Mouse (Mus musculus): ENCODE data around the gene Pfn1. TPM values are rescaled to one million over a fixed set of nuclear protein-coding genes. Genes with fewer than 3 reads are reported as not detected.

The Pfn1 gene
- polyA plus RNA-seq, 1 experiment = 265 TPM

DNA sequence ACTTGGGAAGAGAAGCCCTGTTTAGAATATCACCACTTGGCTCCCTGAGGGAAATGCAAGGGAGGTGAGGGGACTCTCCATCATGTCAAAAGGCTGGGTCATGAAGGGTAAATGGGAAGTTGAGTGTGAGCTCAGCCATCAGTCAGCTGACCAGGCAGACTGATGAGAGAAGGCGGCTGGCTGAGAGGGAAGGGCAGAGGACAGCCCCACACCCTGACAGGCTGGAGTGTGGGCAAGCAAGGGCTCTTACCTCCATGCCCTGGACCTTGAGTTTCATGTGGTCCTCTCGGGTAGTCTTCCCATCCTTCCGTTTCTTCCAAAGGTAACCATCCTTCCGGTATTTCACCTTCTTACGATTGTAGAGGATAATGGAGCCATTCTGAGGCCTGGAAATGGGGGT, 29.2 kb upstream of the Pfn1 start:
- Histone ChIP-seq H3K4me3 (ENCODE audit: insufficient read depth, low read depth, low read length) (no peak overlapping the region), H3K4me1 (ENCODE audit: control insufficient read depth, insufficient read depth, insufficient read length, low read length) (peaks cover 2% of the 10 kb centered on the region; the same call in 1 of the 2 replicates), H3K27ac (replicated peaks; ENCODE audit: low read depth, low read length) (no peak overlapping the region)

DNA sequence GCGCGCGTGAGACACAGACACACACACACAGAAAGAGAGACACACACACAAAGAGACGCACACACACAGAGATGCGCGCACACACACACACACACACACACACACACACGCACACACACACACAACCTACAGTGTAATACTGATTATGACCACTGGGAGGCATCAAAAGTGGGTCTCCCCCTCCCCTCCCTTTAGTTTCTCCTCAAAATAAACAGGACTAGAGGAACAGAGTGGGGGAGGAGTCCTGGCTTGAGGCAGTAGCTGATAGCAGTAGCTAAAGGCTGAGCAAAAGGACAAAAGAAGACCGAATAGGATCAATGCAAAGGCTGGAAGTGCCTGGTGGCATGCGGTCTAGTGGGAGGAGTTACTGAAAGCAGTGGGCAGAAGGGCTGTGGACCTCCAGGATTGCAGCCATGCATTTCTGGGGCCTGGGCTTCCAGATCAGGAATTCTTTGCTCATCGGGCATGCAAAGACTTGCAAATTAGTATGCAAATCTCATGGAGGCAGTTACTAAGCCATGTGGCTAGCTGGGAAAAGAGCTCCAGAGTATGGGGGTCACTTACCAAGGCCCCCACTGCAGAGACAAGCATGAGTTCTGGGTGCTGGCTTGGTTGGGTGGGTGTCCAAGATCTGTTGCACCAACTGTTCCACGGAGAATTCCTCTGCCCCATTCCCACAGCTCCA, 27.6 kb upstream of the Pfn1 start:
- H3K4me3 ChIP-seq (ENCODE audit: insufficient read depth, low read depth, low read length) = no peak overlapping the region
- H3K4me1 ChIP-seq (ENCODE audit: control insufficient read depth, insufficient read depth, insufficient read length, low read length) = no peaks in the 10 kb centered on the region
- H3K27ac ChIP-seq (replicated peaks; ENCODE audit: low read depth, low read length) = no peak overlapping the region

GRCm38 (mm10) chr11:70681170-70681569, 26.7 kb upstream of the Pfn1 start:
- Histone ChIP-seq H3K4me1 (ENCODE audit: control insufficient read depth, insufficient read depth, insufficient read length, low read length) (no peaks in the 10 kb centered on the region), H3K4me3 (ENCODE audit: insufficient read depth, low read depth, low read length) (no peak overlapping the region), H3K27ac (replicated peaks; ENCODE audit: low read depth, low read length) (no peak overlapping the region)

DNA sequence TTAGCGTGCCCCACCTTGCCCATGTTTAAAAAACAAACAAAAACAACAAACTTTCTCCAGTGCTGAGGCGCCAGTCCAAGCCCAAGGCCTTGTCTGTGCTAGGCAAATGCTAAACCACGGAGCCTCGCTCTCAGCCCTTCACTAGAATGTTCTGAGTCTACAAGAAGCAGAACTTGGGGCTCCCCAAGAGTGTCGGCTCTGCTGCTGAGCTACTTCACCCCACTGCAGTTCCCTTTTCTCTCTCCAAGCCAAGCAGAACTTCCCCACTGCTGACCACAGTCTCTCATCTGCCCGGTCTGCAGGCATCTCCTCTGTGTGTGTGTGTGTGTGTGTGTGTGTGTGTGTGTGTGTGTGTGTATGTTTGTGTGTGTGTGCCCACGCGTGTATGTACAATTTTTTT, 25.4 kb upstream of the Pfn1 start:
- Histone ChIP-seq H3K4me1 (ENCODE audit: control insufficient read depth, insufficient read depth, insufficient read length, low read length) (no peaks in the 10 kb centered on the region), H3K27ac (replicated peaks; ENCODE audit: low read depth, low read length) (0 out of 2 replicates have a peak overlapping the region, but pooled peaks have one; percentile 50), H3K4me3 (ENCODE audit: insufficient read depth, low read depth, low read length) (no peak overlapping the region)

GRCm38 (mm10) chr11:70679361-70679760, 24.9 kb upstream of the Pfn1 start:
- Histone ChIP-seq H3K4me1 (ENCODE audit: control insufficient read depth, insufficient read depth, insufficient read length, low read length) (no peaks in the 10 kb centered on the region), H3K4me3 (ENCODE audit: insufficient read depth, low read depth, low read length) (no peak overlapping the region), H3K27ac (replicated peaks; ENCODE audit: low read depth, low read length) (no peak overlapping the region)

DNA sequence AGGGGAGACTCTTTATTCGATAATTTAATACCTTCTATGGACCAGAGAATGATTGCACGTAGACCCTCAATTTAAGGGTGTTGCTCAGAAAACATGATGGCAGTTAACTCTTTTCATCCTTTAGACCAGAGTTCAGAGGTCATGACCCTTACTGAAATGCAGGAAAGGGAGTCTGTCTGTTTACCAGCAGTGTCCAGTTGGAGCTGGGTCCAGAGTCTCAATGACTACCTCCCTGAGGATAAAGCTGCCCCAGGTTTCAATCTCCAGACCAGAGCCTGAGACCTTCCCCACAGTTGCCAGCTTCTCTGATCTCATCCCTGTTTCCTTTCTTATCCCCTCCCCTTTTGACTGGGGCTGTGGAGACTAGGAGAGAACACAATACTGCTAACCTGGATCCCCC, 24.1 kb upstream of the Pfn1 start:
- no peak overlapping the region for H3K4me3 ChIP-seq (ENCODE audit: insufficient read depth, low read depth, low read length)
- no peak overlapping the region for H3K27ac ChIP-seq (replicated peaks; ENCODE audit: low read depth, low read length)

DNA sequence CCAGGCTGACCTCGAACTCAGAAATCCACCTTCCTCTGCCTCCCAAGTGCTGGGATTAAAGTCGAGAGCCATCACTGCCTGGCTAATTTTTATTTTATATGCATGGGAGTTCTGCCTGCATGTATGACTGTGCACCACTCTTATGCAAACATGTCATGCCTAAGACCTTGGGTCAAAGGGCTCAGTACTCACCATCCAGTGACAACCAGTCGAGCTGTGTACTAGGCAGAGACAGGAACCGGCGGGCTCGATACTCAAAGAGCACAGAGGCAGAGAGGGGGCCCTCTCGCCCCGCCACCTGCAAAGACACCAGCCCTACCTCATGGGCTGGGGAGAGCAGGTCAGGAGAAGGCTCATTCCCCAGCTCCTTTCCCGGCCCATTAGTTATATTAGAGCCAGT, 23.6 kb upstream of the Pfn1 start:
- Histone ChIP-seq H3K27ac (replicated peaks; ENCODE audit: low read depth, low read length) (no peak overlapping the region), H3K4me1 (ENCODE audit: control insufficient read depth, insufficient read depth, insufficient read length, low read length) (no peaks in the 10 kb centered on the region), H3K4me3 (ENCODE audit: insufficient read depth, low read depth, low read length) (no peak overlapping the region)

More for the DNA sequence above, 24.1 kb upstream of the Pfn1 start:
- H3K4me1 ChIP-seq (ENCODE audit: control insufficient read depth, insufficient read depth, insufficient read length, low read length) = no peaks in the 10 kb centered on the region

DNA sequence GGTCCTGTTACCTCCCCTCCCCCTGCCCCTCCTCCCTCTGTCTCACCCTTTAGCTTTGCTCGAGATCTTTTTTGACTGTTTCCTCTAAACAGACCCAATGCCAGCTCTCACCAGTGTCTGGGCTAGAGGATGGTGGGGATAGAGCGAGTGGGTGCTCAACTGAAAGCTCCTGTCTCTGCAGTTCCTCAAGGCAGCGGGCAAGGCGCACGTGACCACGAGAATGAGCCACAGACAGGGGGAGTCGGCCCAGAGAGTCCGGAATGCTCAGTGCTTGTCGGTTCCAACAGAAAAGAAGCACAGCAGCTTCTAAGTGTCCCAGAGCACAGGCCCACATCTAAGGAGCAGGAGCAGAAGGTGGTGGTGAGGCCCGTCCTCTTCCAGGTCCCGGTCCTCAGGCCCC, 20.1 kb upstream of the Pfn1 start:
- H3K27ac ChIP-seq (replicated peaks; ENCODE audit: low read depth, low read length) = no peak overlapping the region
- no peaks in the 10 kb centered on the region for H3K4me1 ChIP-seq (ENCODE audit: control insufficient read depth, insufficient read depth, insufficient read length, low read length)
- no peak overlapping the region for H3K4me3 ChIP-seq (ENCODE audit: insufficient read depth, low read depth, low read length)

- H3K27ac ChIP-seq (replicated peaks; ENCODE audit: low read depth, low read length) = no peak overlapping the region
Measured at GRCm38 (mm10) chr11:70674014-70674413, 19.6 kb upstream of the Pfn1 start.

DNA sequence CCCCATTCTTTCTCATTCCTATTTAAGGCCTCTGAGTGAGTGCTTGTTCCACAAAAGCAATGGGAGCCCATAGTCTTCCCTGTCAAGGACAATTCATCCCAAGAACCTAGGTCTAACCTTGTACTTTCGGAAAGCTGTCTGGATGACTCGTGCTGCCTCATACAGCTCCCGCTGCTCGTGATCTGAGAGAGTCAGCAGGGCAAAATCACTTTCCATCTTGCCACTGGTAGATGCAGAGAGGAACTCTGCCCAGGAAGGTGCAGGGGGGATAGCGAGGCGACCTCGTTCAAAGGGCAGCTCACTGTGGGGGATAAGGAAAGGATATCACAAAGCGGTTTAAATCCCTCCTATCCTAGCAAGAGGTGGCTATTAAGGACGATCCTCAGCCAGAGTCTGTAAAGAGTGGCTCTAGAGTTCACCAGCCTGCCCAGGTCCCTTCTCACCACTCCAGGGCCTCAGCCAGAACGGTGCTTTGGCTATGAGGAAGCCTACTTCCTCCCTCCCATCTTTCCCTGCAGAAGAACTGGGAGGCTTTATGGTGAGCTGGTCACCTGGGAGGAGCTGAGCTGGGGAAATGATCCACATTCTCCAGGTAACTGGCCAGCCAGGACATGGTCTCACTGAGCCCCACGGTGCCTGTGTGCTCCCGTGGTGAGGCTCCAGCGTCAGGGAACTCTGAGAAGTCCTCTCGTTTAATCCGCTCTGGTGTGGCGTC, 17.0 kb upstream of the Pfn1 start:
- Histone ChIP-seq H3K4me3 (ENCODE audit: insufficient read depth, low read depth, low read length) (no peak overlapping the region), H3K4me1 (ENCODE audit: control insufficient read depth, insufficient read depth, insufficient read length, low read length) (no peaks in the 10 kb centered on the region), H3K27ac (replicated peaks; ENCODE audit: low read depth, low read length) (no peak overlapping the region)

More at GRCm38 (mm10) chr11:70674014-70674413, 19.6 kb upstream of the Pfn1 start:
- no peak overlapping the region for H3K4me3 ChIP-seq (ENCODE audit: insufficient read depth, low read depth, low read length)
- H3K4me1 ChIP-seq (ENCODE audit: control insufficient read depth, insufficient read depth, insufficient read length, low read length) = no peaks in the 10 kb centered on the region

- Histone ChIP-seq H3K4me3 (ENCODE audit: insufficient read depth, low read depth, low read length) (peak overlapping the region; percentile 74; the same call in 1 of the 2 replicates), H3K27ac (replicated peaks; ENCODE audit: low read depth, low read length) (no peak overlapping the region), H3K4me1 (ENCODE audit: control insufficient read depth, insufficient read depth, insufficient read length, low read length) (no peaks in the 10 kb centered on the region)
Measured at GRCm38 (mm10) chr11:70670483-70670882, 16.0 kb upstream of the Pfn1 start.

GRCm38 (mm10) chr11:70669582-70670345, 15.3 kb upstream of the Pfn1 start:
- Histone ChIP-seq H3K4me3 (ENCODE audit: insufficient read depth, low read depth, low read length) (peak overlapping the region; percentile 74), H3K27ac (replicated peaks; ENCODE audit: low read depth, low read length) (peak overlapping the region; percentile 87), H3K4me1 (ENCODE audit: control insufficient read depth, insufficient read depth, insufficient read length, low read length) (no peaks in the 10 kb centered on the region)

- no peaks in the 10 kb centered on the region for H3K4me1 ChIP-seq (ENCODE audit: control insufficient read depth, insufficient read depth, insufficient read length, low read length)
- H3K27ac ChIP-seq (replicated peaks; ENCODE audit: low read depth, low read length) = peak within 1 kb of the TSS; percentile 88
- peak within 1 kb of the TSS; percentile 74 for H3K4me3 ChIP-seq (ENCODE audit: insufficient read depth, low read depth, low read length)
Measured at GRCm38 (mm10) chr11:70668771-70669505, 14.5 kb upstream of the Pfn1 start, which contains the start of gene Spag7. TSS of gene Spag7 (minus strand) at chr11:70669416.

DNA sequence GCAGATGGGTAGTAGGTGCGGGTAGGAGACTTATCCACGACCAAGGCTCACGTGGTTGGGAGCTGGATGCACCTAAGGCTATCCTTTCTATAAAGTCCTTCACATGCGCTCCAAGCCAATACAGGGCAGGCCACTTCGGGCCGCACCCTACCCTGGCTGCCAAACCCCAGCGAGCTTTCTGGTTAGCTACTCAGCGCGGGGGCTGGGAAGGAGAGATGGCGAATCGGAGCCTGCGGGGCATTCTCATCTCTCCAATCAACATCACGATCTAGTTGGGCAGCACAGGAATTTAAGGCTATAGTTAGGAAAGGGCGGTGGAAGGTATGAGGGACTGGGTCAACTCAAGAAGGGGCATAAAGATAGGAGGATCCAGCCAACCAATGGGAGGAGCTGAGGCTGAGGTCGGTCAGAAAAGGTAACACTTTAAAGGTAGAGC, 13.9 kb upstream of the Pfn1 start:
- H3K27ac ChIP-seq (replicated peaks; ENCODE audit: low read depth, low read length) = peak overlapping the region; percentile 53
- peak overlapping the region; percentile 62 for H3K4me3 ChIP-seq (ENCODE audit: insufficient read depth, low read depth, low read length)
- no peaks in the 10 kb centered on the region for H3K4me1 ChIP-seq (ENCODE audit: control insufficient read depth, insufficient read depth, insufficient read length, low read length)
